Comparison of ENCODE assay signal across 8 mouse cellular contexts in the genomic region with DNA sequence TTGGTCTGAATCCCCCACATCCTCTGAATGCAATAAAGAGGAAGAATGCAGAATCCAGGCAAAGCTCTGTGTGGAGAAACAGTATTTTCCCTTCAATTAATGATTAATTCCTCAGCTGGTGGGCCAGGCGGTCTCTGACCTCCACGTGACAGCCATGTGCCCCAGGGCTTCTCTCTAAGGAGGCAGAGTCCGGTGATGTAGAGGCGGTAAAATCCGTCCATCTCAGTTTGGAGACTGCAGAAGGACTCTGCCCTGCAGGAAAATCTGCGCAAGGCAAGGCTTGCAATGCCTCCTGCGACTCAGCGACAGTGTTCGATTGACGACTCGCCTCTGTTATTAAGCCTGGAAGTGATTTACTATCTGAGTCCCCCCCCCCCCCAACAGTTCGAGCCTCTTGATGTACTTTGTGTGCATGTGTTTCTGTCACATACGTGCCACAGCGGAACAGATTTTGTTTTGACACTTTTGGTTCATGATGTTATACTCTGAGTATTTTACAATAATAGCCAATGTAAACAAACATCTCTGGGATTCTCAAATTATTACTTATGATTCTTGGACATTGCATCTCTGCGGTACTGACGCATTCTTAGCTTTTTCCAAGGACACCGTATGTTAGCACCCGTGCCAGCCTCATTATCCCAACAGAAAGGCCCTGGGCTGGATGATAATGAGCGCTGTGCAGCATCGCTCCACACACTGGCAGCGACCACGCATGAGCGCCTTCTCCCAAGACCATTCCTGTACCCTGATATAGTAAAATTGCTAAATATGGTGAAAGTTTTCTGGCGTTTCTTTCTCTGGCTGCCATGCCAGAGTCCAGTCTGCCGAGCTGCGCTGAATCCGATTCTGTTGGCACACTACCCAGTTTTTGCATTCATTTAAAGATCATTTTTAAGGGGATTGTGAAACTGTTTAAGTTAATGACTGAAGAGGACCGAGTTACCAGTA. TPM values are rescaled to one million over a fixed set of nuclear protein-coding genes. Genes with fewer than 3 reads are reported as not detected.
DNase-seq lines count a peak whose midpoint lies in the region; ATAC-seq and TF ChIP-seq lines count a peak whose summit lies in the region.

No protein-coding gene starts in this region.

- no peaks in the 10 kb centered on the region for H3K36me3 ChIP-seq in forebrain, embryonic 14.5 days (ENCODE audit: control insufficient read depth, insufficient read depth, low read length)
- H3K36me3 ChIP-seq in limb, embryonic 12.5 days: no peaks in the 10 kb centered on the region

- no peak for TF ChIP-seq POLR2A in lung, adult 2 months (IDR thresholded peaks at IDR 0.05; ENCODE audit: borderline replicate concordance, extremely low read depth, low read depth, low read length)
- no peak for TF ChIP-seq POLR2A in brain, embryonic 14.5 days (IDR thresholded peaks at IDR 0.05; ENCODE audit: borderline replicate concordance, extremely low read depth, insufficient read depth, insufficient read length, poor library complexity, severe bottlenecking)

- ATAC-seq in forebrain, embryonic 14.5 days: peak; percentile 13; the same call in 1 of the 2 replicates
- ATAC-seq in limb, embryonic 12.5 days (ENCODE audit: insufficient number of reproducible peaks, insufficient read depth, low FRiP score, low TSS enrichment, low read depth): no peak
- no peak for ATAC-seq in activated CD4-positive, CD25-positive, alpha-beta regulatory T cell, adult 4 months

- TF ChIP-seq CTCF in lung, adult 2 months (IDR thresholded peaks at IDR 0.05; ENCODE audit: insufficient read depth, low read length): no peak
- TF ChIP-seq CTCF in brain, embryonic 14.5 days (IDR thresholded peaks at IDR 0.05; ENCODE audit: borderline replicate concordance, extremely low read depth, insufficient read depth, insufficient read length): no peak

- peak overlapping the region; percentile 76 for H3K9ac ChIP-seq in forebrain, embryonic 14.5 days (ENCODE audit: low read length)
- peak overlapping the region; percentile 57; the same call in 1 of the 2 replicates for H3K9ac ChIP-seq in limb, embryonic 12.5 days (replicated peaks)

- DNase-seq in lung, adult 2 months: peak; percentile 33
- no peak for DNase-seq in lung, postnatal 25 days (ENCODE audit: low spot score)
- peak; percentile 91 for DNase-seq in brain, embryonic 14.5 days (ENCODE audit: low read depth)
- peak; percentile 85 for DNase-seq in forebrain, embryonic 14.5 days (ENCODE audit: low spot score)
- DNase-seq in hindlimb bud, embryonic 11.5 days (ENCODE audit: extremely low spot score, low read depth, low spot score): peak; percentile 42
- peak; percentile 33 for DNase-seq in naive thymus-derived CD4-positive, alpha-beta T cell, adult 2 months (ENCODE audit: low read depth)

- H3K4me1 ChIP-seq in lung, adult 2 months (ENCODE audit: control insufficient read depth, insufficient read depth, low read length): peaks cover 14% of the 10 kb centered on the region
- peaks cover 32% of the 10 kb centered on the region for H3K4me1 ChIP-seq in forebrain, embryonic 14.5 days (ENCODE audit: control insufficient read depth, insufficient read depth, low read length)
- H3K4me1 ChIP-seq in limb, embryonic 12.5 days (replicated peaks): peaks cover 42% of the 10 kb centered on the region

- no peaks in the 10 kb centered on the region for H3K9me3 ChIP-seq in forebrain, embryonic 14.5 days (replicated peaks; ENCODE audit: control insufficient read depth, low read length)
- no peaks in the 10 kb centered on the region for H3K9me3 ChIP-seq in limb, embryonic 12.5 days

- peak overlapping the region; percentile 97 for H3K4me2 ChIP-seq in forebrain, embryonic 14.5 days (ENCODE audit: low read length)
- peak overlapping the region; percentile 80 for H3K4me2 ChIP-seq in limb, embryonic 12.5 days

- peak overlapping the region; percentile 89 for H3K27ac ChIP-seq in forebrain, embryonic 14.5 days (ENCODE audit: low read depth, low read length)
- peak overlapping the region; percentile 99 for H3K27ac ChIP-seq in limb, embryonic 12.5 days

- no peaks in the 10 kb centered on the region for H3K27me3 ChIP-seq in forebrain, embryonic 14.5 days (replicated peaks; ENCODE audit: control insufficient read depth, insufficient read depth, low read length)
- no peaks in the 10 kb centered on the region for H3K27me3 ChIP-seq in limb, embryonic 12.5 days

- 29% methylated on average over 28 of the region's 28 CpGs for WGBS in lung, adult 2 months
- WGBS in forebrain, embryonic 14.5 days: 2% methylated on average over 28 of the region's 28 CpGs
- under 1% methylated on average over 28 of the region's 28 CpGs for WGBS in limb, embryonic 12.5 days

- H3K4me3 ChIP-seq in lung, adult 2 months (replicated peaks; ENCODE audit: extremely low read depth, low read depth, low read length): peak overlapping the region; percentile 32
- H3K4me3 ChIP-seq in forebrain, embryonic 14.5 days (ENCODE audit: low read depth, low read length): peak overlapping the region; percentile 52
- peak overlapping the region; percentile 59 for H3K4me3 ChIP-seq in limb, embryonic 12.5 days (replicated peaks)

RNA-seq across cellular contexts. Expression of a gene that starts 0.5 kb away (rescaled TPM):
- 130 and 131 TPM in 2 replicates for polyA plus RNA-seq in lung, adult 2 months (2012; rRNA removed)
- 130 and 168 TPM in 2 replicates for polyA plus RNA-seq in brain, embryonic 14.5 days (2012; rRNA removed)
- polyA plus RNA-seq in forebrain, embryonic 14.5 days (2014; fragmentation: Nextera tagmentation; extraction: Ambion mirVana): 538 and 542 TPM in 2 replicates
- 370 and 373 TPM in 2 replicates for polyA plus RNA-seq in limb, embryonic 12.5 days (2016; fragmentation: Nextera tagmentation; extraction: Ambion mirVana)
- 100 to 1,000 TPM; 302 to 334 TPM for polyA plus RNA-seq in activated CD4-positive, CD25-positive, alpha-beta regulatory T cell, adult 4 months (2017; shearing (Covaris generic))
